Mouse (Mus musculus) brown adipose tissue, adult 24 weeks (tissue): Measurements from ENCODE around the gene Gpr176. TPM values are rescaled to one million over a fixed set of nuclear protein-coding genes. Genes with fewer than 3 reads are reported as not detected.
"Not testable (repeated sequence)": the region's sequence is repeated elsewhere in the genome, so short reads cannot be mapped to it uniquely, and the experiment has no call there.

Experiments
- H3K27ac ChIP-seq: fragments of 200-500 bp; replicated peaks from 2 replicates; pipeline ENCODE4 v1.5.1; 2012; ENCODE audit warnings: low read depth, mild to moderate bottlenecking, low read length
- H3K4me1 ChIP-seq: fragments of 200-500 bp; 2 replicates; pipeline ENCODE4 v1.6.1; 2012; ENCODE audit warnings: low read length, mixed read lengths; ENCODE audit not compliant: control insufficient read depth, insufficient read depth, insufficient read length
- H3K4me3 ChIP-seq: fragments of 200-500 bp; 2 replicates; pipeline ENCODE4 v1.5.1; 2012; ENCODE audit warnings: low read depth, mild to moderate bottlenecking, low read length, moderate library complexity; ENCODE audit not compliant: insufficient read depth
- polyA plus RNA-seq: library from polyadenylated mRNA; stranded (reverse); fragments of >200 nt; gene quantifications from 2 replicates; pipeline ENCODE4 v1.2.4, GENCODE M21; 2012; ENCODE audit not compliant: missing spikeins, insufficient read depth, insufficient read length

The Gpr176 gene
- polyA plus RNA-seq, 1 experiment = not detected

- Histone ChIP-seq H3K4me3 (no peak overlapping the region), H3K4me1 (peaks cover 2% of the 10 kb centered on the region; the same call in 1 of the 2 replicates), H3K27ac (no peak overlapping the region)
Observed at GRCm38 (mm10) chr2:118297966-118298365, 75.3 kb downstream of the Gpr176 start.

GRCm38 (mm10) chr2:118295505-118295904 lies 77.7 kb downstream of the Gpr176 start:
- Histone ChIP-seq H3K4me1 (peaks cover 2% of the 10 kb centered on the region; the same call in 1 of the 2 replicates), H3K4me3 (no peak overlapping the region), H3K27ac (peak overlapping the region; percentile 65)

- Histone ChIP-seq H3K4me3 (no peak overlapping the region), H3K4me1 (peaks cover 2% of the 10 kb centered on the region; the same call in 1 of the 2 replicates), H3K27ac (no peak overlapping the region)
Observed at GRCm38 (mm10) chr2:118293583-118293982, 79.6 kb downstream of the Gpr176 start.

- H3K27ac ChIP-seq, H3K4me3 ChIP-seq, H3K4me1 ChIP-seq: not testable (repeated sequence)
Observed at GRCm38 (mm10) chr2:118289066-118289460, 84.2 kb downstream of the Gpr176 start.

GRCm38 (mm10) chr2:118288326-118289065 lies 84.7 kb downstream of the Gpr176 start:
- Histone ChIP-seq H3K4me3 (no peak overlapping the region), H3K4me1 (no peaks in the 10 kb centered on the region), H3K27ac (no peak overlapping the region)

- H3K4me1 ChIP-seq = no peaks in the 10 kb centered on the region
- H3K27ac ChIP-seq = no peak overlapping the region
- H3K4me3 ChIP-seq = no peak overlapping the region
Observed at GRCm38 (mm10) chr2:118287678-118288077, 85.5 kb downstream of the Gpr176 start.

- no peak overlapping the region for H3K27ac ChIP-seq
- no peaks in the 10 kb centered on the region for H3K4me1 ChIP-seq
- no peak overlapping the region for H3K4me3 ChIP-seq
Observed at GRCm38 (mm10) chr2:118282467-118282866, 90.8 kb downstream of the Gpr176 start.

- H3K4me1 ChIP-seq = no peaks in the 10 kb centered on the region
- no peak overlapping the region for H3K4me3 ChIP-seq
- no peak overlapping the region for H3K27ac ChIP-seq
Observed at GRCm38 (mm10) chr2:118278249-118278648, 95.0 kb downstream of the Gpr176 start.

GRCm38 (mm10) chr2:118271606-118272005 lies 101.6 kb downstream of the Gpr176 start:
- no peak overlapping the region for H3K27ac ChIP-seq
- no peaks in the 10 kb centered on the region for H3K4me1 ChIP-seq
- no peak overlapping the region for H3K4me3 ChIP-seq

GRCm38 (mm10) chr2:118270213-118270612 lies 103.0 kb downstream of the Gpr176 start:
- no peak overlapping the region for H3K27ac ChIP-seq
- H3K4me3 ChIP-seq = no peak overlapping the region
- no peaks in the 10 kb centered on the region for H3K4me1 ChIP-seq

- no peak overlapping the region for H3K4me3 ChIP-seq
- no peaks in the 10 kb centered on the region for H3K4me1 ChIP-seq
- H3K27ac ChIP-seq = no peak overlapping the region
Observed at GRCm38 (mm10) chr2:118263914-118264201, 109.4 kb downstream of the Gpr176 start.

- Histone ChIP-seq H3K4me1 (no peaks in the 10 kb centered on the region), H3K27ac (no peak overlapping the region), H3K4me3 (no peak overlapping the region)
Observed at GRCm38 (mm10) chr2:118263151-118263913, 109.9 kb downstream of the Gpr176 start.

- H3K4me1 ChIP-seq = no peaks in the 10 kb centered on the region
- H3K4me3 ChIP-seq = no peak overlapping the region
Observed at GRCm38 (mm10) chr2:118262673-118263072, 110.5 kb downstream of the Gpr176 start.

GRCm38 (mm10) chr2:118259746-118260145 lies 113.5 kb downstream of the Gpr176 start:
- no peaks in the 10 kb centered on the region for H3K4me1 ChIP-seq
- H3K4me3 ChIP-seq = no peak overlapping the region
- no peak overlapping the region for H3K27ac ChIP-seq

More at GRCm38 (mm10) chr2:118262673-118263072, 110.5 kb downstream of the Gpr176 start:
- no peak overlapping the region for H3K27ac ChIP-seq

- Histone ChIP-seq H3K4me1 (no peaks in the 10 kb centered on the region), H3K4me3 (peak overlapping the region; percentile 81), H3K27ac (no peak overlapping the region)
Observed at GRCm38 (mm10) chr2:118257094-118257493, 116.1 kb downstream of the Gpr176 start.

GRCm38 (mm10) chr2:118256621-118257053 lies 116.6 kb downstream of the Gpr176 start, which contains the start of gene Fsip1:
Fsip1 (minus strand) TSS chr2:118256966.
- Histone ChIP-seq H3K4me1 (no peaks in the 10 kb centered on the region), H3K4me3 (peak within 1 kb of the TSS; percentile 81), H3K27ac (no peak within 1 kb of the TSS)
